Mouse (Mus musculus) liver, embryonic 16.5 days (tissue): ENCODE data around the gene Dlgap1. TPM values are rescaled to one million over a fixed set of nuclear protein-coding genes. Genes with fewer than 3 reads are reported as not detected.
"Not testable (repeated sequence)": the region's sequence is repeated elsewhere in the genome, so short reads cannot be mapped to it uniquely, and the experiment has no call there.

Source experiments
- ATAC-seq: fragments of 200-750 bp; cut with Nextera tagmentation; 2 replicates; pipeline ENCODE4 v1.8.0; 2017; ENCODE audit warnings: low read depth, mild to moderate bottlenecking, moderate number of reproducible peaks, moderate library complexity
- H3K27ac ChIP-seq: fragments of 300-500 bp; sonication (generic); 2 replicates; pipeline ENCODE4 v1.5.1; 2014; ENCODE audit warnings: mild to moderate bottlenecking, low read length
- H3K27me3 ChIP-seq: fragments of 300-500 bp; sonication (generic); 2 replicates; pipeline ENCODE4 v1.6.1; 2014; ENCODE audit warnings: low read depth, low read length, mixed read lengths; ENCODE audit not compliant: control insufficient read depth, insufficient read depth
- H3K36me3 ChIP-seq: fragments of 300-500 bp; sonication (generic); 2 replicates; pipeline ENCODE4 v1.6.1; 2014; ENCODE audit warnings: mild to moderate bottlenecking; ENCODE audit not compliant: control insufficient read depth, insufficient read depth
- H3K4me1 ChIP-seq: fragments of 300-500 bp; sonication (generic); 2 replicates; pipeline ENCODE4 v1.6.1; 2014; ENCODE audit warnings: low read depth, low read length, mixed read lengths; ENCODE audit not compliant: control insufficient read depth
- H3K4me2 ChIP-seq: fragments of 300-500 bp; sonication (generic); 2 replicates; pipeline ENCODE4 v1.6.1; 2014; ENCODE audit warnings: low read depth, low read length, mixed read lengths
- H3K4me3 ChIP-seq: fragments of 300-500 bp; sonication (generic); 2 replicates; pipeline ENCODE4 v1.5.1; 2014; ENCODE audit warnings: low read depth, mild to moderate bottlenecking, low read length
- H3K9ac ChIP-seq: fragments of 300-500 bp; sonication (generic); 2 replicates; pipeline ENCODE4 v1.6.1; 2014; ENCODE audit warnings: low read depth, low read length
- H3K9me3 ChIP-seq: fragments of 300-500 bp; sonication (generic); replicated peaks from 2 replicates; pipeline ENCODE4 v1.6.1; 2016; ENCODE audit warnings: low read length; ENCODE audit not compliant: control insufficient read depth
- WGBS: fragments of 180-500 bp; shearing (Covaris S2); extraction: QIAGEN DNeasy Blood & Tissue Kit; methylation state at CpG from one replicate; pipeline ENCODE4 v1.1.7; 2014; ENCODE audit not compliant: insufficient replicate concordance; 5-methylcytosine and 5-hydroxymethylcytosine counted together
- polyA plus RNA-seq: library from polyadenylated mRNA; unstranded; fragments of >200 nt; fragmentation: Nextera tagmentation; extraction: Ambion mirVana; gene quantifications from 2 replicates; pipeline ENCODE4 v1.2.1, GENCODE M21; 2015

Dlgap1 gene
- polyA plus RNA-seq, 1 experiment from 2014 or later, result 0.09 TPM

GRCm38 (mm10) chr17:70837474-70837873 is 868.6 kb downstream of the Dlgap1 start:
- not testable (repeated sequence) for H3K27me3 ChIP-seq, ATAC-seq, H3K36me3 ChIP-seq, H3K9ac ChIP-seq, H3K4me3 ChIP-seq, H3K4me2 ChIP-seq, H3K9me3 ChIP-seq, H3K27ac ChIP-seq, H3K4me1 ChIP-seq
- 67% methylated on average over 3 of the region's 6 CpGs for WGBS

- no peak for ATAC-seq
- Histone ChIP-seq H3K27ac (no peak overlapping the region), H3K36me3 (no peaks in the 10 kb centered on the region), H3K27me3 (peaks cover 10% of the 10 kb centered on the region), H3K9ac (no peak overlapping the region), H3K9me3 (no peaks in the 10 kb centered on the region), H3K4me3 (no peak overlapping the region), H3K4me1 (no peaks in the 10 kb centered on the region; the same call in 1 of the 2 replicates), H3K4me2 (no peak overlapping the region)
- 62% methylated on average over 7 of the region's 7 CpGs for WGBS
Observed at GRCm38 (mm10) chr17:70838031-70838430, 869.2 kb downstream of the Dlgap1 start.

- no peak overlapping the region for H3K4me3 ChIP-seq
- WGBS, result 68% methylated on average over 5 of the region's 5 CpGs
- no peak for ATAC-seq
Observed at GRCm38 (mm10) chr17:70838533-70838932, 869.7 kb downstream of the Dlgap1 start.

GRCm38 (mm10) chr17:70843252-70843651 is 874.4 kb downstream of the Dlgap1 start:
- H3K9me3 ChIP-seq, result no peaks in the 10 kb centered on the region
- H3K36me3 ChIP-seq, result no peaks in the 10 kb centered on the region
- no peak overlapping the region for H3K4me3 ChIP-seq
- no peak overlapping the region for H3K27ac ChIP-seq
- H3K4me2 ChIP-seq, result no peak overlapping the region
- no peak for ATAC-seq
- no peak overlapping the region for H3K9ac ChIP-seq
- WGBS, result 68% methylated on average over 4 of the region's 4 CpGs
- H3K4me1 ChIP-seq, result peaks cover 13% of the 10 kb centered on the region
- no peaks in the 10 kb centered on the region for H3K27me3 ChIP-seq

More at GRCm38 (mm10) chr17:70838533-70838932, 869.7 kb downstream of the Dlgap1 start:
- Histone ChIP-seq H3K27ac (no peak overlapping the region), H3K36me3 (no peaks in the 10 kb centered on the region), H3K9me3 (no peaks in the 10 kb centered on the region), H3K4me1 (no peaks in the 10 kb centered on the region; the same call in 1 of the 2 replicates), H3K9ac (no peak overlapping the region), H3K4me2 (no peak overlapping the region), H3K27me3 (peaks cover 10% of the 10 kb centered on the region)

- no peaks in the 10 kb centered on the region for H3K27me3 ChIP-seq
- WGBS, result 68% methylated on average over 10 of the region's 10 CpGs
- peaks cover 18% of the 10 kb centered on the region for H3K4me1 ChIP-seq
- H3K27ac ChIP-seq, result 0 out of 2 replicates have a peak overlapping the region, but pooled peaks have one; percentile 42
- H3K4me3 ChIP-seq, result no peak overlapping the region
- H3K4me2 ChIP-seq, result no peak overlapping the region
- no peaks in the 10 kb centered on the region for H3K9me3 ChIP-seq
- no peaks in the 10 kb centered on the region for H3K36me3 ChIP-seq
- ATAC-seq, result no peak
- H3K9ac ChIP-seq, result no peak overlapping the region
Observed at GRCm38 (mm10) chr17:70844971-70845370, 876.1 kb downstream of the Dlgap1 start.

- WGBS, result 68% methylated on average over 2 of the region's 2 CpGs
- peak; percentile 77 for ATAC-seq
Observed at GRCm38 (mm10) chr17:70845543-70845942, 876.7 kb downstream of the Dlgap1 start.

GRCm38 (mm10) chr17:70846111-70846644 is 877.3 kb downstream of the Dlgap1 start:
- WGBS, result 54% methylated on average over 8 of the region's 8 CpGs
- no peaks in the 10 kb centered on the region for H3K36me3 ChIP-seq

More at GRCm38 (mm10) chr17:70845543-70845942, 876.7 kb downstream of the Dlgap1 start:
- Histone ChIP-seq H3K27ac (peak overlapping the region; percentile 45; the same call in 1 of the 2 replicates), H3K4me3 (no peak overlapping the region), H3K36me3 (no peaks in the 10 kb centered on the region), H3K4me1 (peaks cover 18% of the 10 kb centered on the region), H3K9me3 (no peaks in the 10 kb centered on the region), H3K4me2 (no peak overlapping the region), H3K9ac (no peak overlapping the region), H3K27me3 (peaks cover 2% of the 10 kb centered on the region)

GRCm38 (mm10) chr17:70847086-70847485 is 878.2 kb downstream of the Dlgap1 start:
- Histone ChIP-seq H3K4me3 (no peak overlapping the region), H3K9me3 (no peaks in the 10 kb centered on the region), H3K9ac (no peak overlapping the region), H3K4me1 (peaks cover 18% of the 10 kb centered on the region), H3K27ac (no peak overlapping the region), H3K4me2 (peak overlapping the region; percentile 21; the same call in 1 of the 2 replicates), H3K36me3 (no peaks in the 10 kb centered on the region), H3K27me3 (peaks cover 11% of the 10 kb centered on the region)
- WGBS, result 1% methylated on average over 4 of the region's 4 CpGs
- ATAC-seq, result no peak

More at GRCm38 (mm10) chr17:70846111-70846644, 877.3 kb downstream of the Dlgap1 start:
- Histone ChIP-seq H3K4me1 (peaks cover 18% of the 10 kb centered on the region), H3K27ac (peak overlapping the region; percentile 45), H3K27me3 (peaks cover 5% of the 10 kb centered on the region), H3K4me3 (no peak overlapping the region), H3K9me3 (no peaks in the 10 kb centered on the region), H3K9ac (no peak overlapping the region), H3K4me2 (no peak overlapping the region)
- no peak for ATAC-seq

- Histone ChIP-seq H3K4me2 (peak overlapping the region; percentile 76), H3K9ac (peak overlapping the region; percentile 66), H3K4me1 (peaks cover 18% of the 10 kb centered on the region), H3K36me3 (no peaks in the 10 kb centered on the region), H3K9me3 (no peaks in the 10 kb centered on the region), H3K4me3 (peak overlapping the region; percentile 70), H3K27ac (peak overlapping the region; percentile 88), H3K27me3 (peaks cover 19% of the 10 kb centered on the region)
- ATAC-seq, result no peak
- whole genome bisulfite sequencing, result 4% methylated on average over 17 of the region's 17 CpGs
Observed at GRCm38 (mm10) chr17:70847751-70848510, 879.1 kb downstream of the Dlgap1 start.
